Mouse (Mus musculus): ENCODE data around the gene Slc25a3. TPM values are rescaled to one million over a fixed set of nuclear protein-coding genes. Genes with fewer than 3 reads are reported as not detected.

Slc25a3 gene
- total RNA-seq (2021), result 100 to 1,000 TPM; 499 to 538 TPM

DNA sequence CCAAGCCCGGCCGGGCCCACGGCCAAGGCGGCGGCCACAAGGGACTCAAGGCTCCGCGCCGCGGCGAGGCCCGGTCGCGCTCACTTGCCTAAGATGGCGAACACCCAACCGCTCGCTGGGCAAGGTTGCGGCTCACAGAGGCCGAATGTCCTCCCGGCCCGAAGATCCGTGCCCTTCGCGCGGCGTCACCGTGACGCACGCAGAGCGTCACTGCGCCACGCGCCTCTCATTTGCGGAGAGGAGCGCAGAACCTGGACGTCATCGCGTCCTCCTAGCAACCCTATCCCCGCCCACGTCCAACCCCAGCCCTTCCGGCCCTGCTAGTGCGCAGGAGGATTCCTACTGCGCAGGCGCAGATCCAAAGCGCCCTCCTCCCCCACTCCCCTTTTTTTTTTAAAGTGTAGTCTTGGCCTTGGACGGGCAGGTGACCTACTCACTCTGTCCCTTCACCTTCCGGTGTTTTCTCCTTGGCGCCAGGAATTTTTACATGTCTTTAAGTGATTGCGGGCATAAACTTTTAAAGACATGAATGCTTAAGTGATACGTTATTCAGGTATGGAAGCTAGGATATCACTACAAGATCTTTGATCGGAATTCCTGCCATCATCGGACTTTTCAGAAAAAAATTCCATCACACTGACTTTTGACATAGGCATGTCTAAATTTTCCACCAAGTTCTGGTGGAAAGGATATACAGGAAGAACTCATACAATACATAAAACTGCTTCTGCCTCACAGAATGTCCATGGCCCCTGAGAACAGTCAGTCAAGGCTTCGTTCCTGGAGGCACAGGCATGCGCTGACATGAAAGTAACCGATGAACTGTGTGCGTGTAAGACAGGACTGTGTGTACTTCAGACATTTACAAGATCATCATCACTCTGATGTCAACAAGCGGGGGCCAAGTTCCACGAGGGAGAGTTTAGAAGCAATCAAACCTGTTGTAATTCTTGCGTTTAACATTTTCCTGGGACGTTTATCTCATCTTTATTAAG lies at the start of gene Slc25a3:
Slc25a3 (minus strand) TSS at position 232 of the 995 bp plus-strand sequence.
- DNase-seq, result peak; percentile 98

GRCm38 (mm10) chr10:91172329-91173100 lies 48.7 kb upstream of the Slc25a3 start:
- DNase-seq, result no peak

- DNase-seq, result peak; percentile 93 to 95
Observed at GRCm38 (mm10) chr10:91171455-91172328, 47.8 kb upstream of the Slc25a3 start.

DNA sequence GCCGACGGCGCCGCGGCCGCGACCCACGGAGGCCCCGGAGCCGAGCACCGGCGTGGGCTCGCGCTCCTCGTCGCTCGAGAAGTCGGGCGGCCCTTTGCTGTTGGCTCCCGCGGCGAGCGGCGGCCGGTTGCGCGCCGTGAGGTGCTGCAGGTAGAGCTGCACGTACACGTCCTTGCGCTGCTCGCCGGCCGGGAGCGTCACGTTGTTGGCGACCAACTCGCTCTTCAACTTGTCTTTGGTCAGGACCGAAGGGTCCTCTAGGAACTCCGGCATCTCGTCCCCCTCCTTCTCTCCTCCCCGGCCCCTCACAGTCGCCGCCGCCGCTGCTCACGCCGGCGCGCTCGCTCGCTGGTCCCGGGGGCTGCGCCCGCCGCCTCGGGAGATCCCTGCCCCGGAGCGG lies 47.2 kb upstream of the Slc25a3 start:
- no peak for DNase-seq

- DNase-seq, result peak; percentile 78 to 82
Observed at GRCm38 (mm10) chr10:91170143-91170941, 46.5 kb upstream of the Slc25a3 start.

DNA sequence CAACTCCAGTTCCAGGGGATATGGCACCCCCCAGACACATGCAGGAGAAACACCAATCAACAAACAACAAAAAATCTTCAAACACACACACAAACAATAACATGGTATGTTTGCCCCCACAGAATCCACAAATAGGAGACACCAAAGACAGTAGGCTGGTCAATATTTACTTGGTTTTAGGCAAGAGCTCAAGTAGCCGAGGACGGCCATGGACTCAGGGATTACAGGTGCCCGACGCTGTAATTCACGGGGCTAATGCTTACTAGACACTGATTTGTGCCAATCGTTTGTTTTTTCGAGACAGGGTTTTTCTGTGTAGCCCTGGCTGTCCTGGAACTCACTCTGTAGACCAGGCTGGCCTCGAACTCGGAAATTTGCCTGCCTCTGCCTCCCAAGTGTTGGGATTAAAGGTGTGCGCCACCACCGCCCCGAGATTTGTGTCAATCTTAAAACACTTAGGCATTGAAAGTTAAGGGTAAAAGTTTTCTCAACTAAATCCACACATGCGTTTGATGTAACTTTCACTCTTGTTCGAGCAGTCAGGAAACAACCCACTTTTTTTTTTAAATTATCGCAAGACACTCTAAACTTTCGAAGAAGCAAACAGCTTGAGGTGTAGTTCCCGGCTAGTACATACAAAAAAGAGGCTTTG lies 45.7 kb upstream of the Slc25a3 start:
- no peak for DNase-seq

GRCm38 (mm10) chr10:91167352-91167751 lies 43.5 kb upstream of the Slc25a3 start:
- DNase-seq, result no peak

- no peak for DNase-seq
Observed at GRCm38 (mm10) chr10:91166890-91167289, 43.0 kb upstream of the Slc25a3 start.

DNA sequence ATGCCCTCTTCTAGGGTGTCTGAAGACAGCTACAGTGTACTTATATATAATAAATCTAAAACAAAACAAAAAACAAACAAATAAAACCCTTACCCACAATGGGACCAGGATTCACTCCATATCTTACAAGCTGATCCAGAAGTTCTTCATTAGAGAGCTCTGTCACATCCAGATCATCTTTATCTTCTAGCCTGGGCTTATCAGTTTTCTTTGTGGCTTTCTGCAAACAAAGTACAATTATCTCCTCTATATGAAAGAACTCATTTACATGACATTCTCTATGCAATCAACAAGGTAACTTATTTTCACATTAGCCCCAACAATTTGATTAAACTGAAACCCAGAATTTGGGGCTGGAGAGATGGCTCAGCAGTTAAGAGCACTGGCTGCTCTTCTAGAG lies 42.0 kb upstream of the Slc25a3 start:
- no peak for DNase-seq

- DNase-seq, result no peak
Observed at GRCm38 (mm10) chr10:91164491-91164890, 40.6 kb upstream of the Slc25a3 start.

GRCm38 (mm10) chr10:91162511-91163163 lies 38.8 kb upstream of the Slc25a3 start:
- DNase-seq, result no peak

DNA sequence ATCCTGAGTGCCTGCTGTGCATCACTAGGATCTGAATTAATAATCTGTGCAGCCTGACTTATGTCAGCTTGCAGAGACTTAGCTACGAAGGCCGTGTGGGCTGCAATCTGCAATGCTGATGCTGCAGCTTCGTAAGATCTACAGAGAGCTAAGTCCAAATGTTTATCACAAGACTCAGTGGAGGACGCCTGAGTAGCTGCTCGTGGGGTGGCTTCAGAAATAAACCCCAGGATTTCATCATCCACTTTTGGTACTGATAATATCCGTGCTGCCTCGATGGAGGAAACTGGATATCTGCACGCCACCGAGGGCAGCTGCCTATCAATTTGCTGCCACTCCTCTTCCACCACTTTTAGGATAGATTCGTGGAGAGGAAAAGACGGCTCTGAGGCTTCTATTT lies 38.2 kb upstream of the Slc25a3 start:
- no peak for DNase-seq

- no peak for DNase-seq
Observed at GRCm38 (mm10) chr10:91161006-91161405, 37.1 kb upstream of the Slc25a3 start.

GRCm38 (mm10) chr10:91158442-91158841 lies 34.6 kb upstream of the Slc25a3 start:
- no peak for DNase-seq

DNA sequence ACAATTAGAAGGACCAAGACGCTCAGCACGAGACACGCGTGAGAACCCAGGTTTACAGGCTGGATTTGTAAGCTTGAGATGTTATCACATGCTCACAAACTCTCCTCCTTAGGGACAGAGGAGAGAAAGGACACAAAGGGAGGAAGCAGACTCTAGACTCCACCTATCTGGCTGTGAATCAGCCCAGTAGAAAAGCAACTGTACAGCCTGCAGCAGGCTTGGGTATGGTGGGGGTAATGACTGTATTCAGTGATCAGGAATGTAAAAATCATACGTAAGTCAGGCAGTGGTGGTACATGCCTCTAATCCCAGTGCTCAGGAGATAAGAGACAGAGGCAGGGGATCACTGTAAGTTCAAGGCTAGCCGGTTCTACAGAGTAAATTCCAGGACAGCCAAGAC lies 32.5 kb upstream of the Slc25a3 start:
- DNase-seq, result no peak

- DNase-seq, result no peak
Observed at GRCm38 (mm10) chr10:91153894-91154503, 30.1 kb upstream of the Slc25a3 start.

DNA sequence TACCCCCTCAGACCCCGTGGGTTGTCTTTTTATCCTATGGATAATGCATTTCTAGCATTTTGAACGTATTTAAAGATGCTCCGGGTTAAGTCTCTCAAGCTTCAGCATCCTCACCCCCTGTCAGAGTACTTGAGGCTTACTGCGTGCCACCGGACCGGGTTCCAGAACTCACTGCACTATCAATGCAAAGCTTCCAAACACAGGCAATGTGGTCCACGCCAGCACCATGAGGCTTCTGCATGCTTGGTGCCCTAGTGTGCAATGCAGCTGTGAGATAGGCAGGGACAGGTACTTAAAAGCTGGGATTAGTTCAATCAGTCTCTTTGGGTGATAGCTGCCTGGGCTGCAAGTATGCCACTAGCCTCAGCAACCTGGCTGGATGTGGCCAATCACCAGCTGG lies 21.6 kb upstream of the Slc25a3 start:
- no peak for DNase-seq

DNA sequence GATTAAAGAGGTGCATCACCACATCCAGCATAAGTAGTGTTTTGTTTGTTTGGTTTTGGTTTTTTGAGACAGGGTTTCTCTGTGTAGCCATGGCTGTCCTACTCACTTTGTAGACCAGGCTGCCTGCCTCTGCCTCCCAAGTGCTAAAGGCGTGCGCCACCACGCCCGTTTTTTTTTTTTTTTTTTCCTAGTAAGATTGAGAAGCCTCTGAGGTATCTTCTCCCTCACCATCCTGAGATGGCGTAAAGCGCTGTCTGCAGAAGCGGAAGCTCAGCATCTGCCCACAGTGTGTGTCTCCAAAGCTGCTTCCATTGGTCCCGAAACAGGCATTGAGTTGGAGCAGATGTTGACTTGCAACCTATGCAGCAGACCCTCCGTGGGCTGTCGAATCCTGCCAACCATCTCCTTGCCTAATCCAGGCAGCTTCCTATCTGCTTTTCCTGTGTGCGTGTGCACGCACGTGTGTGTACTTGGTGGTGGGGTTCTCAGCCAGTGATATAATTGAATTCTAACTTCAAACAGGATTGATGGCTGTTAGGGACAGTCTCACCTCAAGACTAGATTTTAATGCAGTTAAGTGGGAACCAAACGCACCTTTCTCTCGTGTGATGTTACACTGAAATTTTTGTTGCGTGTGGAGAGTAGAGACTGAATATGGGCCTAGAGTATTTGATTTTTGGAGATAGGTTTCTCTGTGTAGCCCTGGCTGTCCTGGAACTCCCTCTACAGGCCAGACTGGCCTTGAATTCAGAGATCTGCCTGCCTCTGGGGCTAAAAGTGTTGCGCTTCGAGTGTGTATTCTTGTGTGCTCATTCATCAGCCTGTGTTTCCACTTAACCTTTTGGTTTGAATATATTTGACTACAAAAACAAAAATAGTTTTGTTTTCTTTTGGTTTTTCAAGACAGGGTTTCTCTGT lies 19.7 kb upstream of the Slc25a3 start:
- DNase-seq, result no peak
